Mouse (Mus musculus) liver, postnatal 0 days (tissue): ENCODE measurements at regions not wholly inside any gene's neighbourhood (a gene's known extent, or its start where the extent isn't known, plus 50 kb on each side); places are given as distances from the start of the nearest gene placed in this dataset.

Experiments
- CTCF ChIP-seq: sonication (generic); IDR thresholded peaks from 2 replicates; pipeline ENCODE4 v1.5.1; 2016; ENCODE audit warnings: antibody characterized with exemption, low read depth
- EP300 ChIP-seq: IDR thresholded peaks from 2 replicates; pipeline ENCODE4 v1.6.1; 2016; ENCODE audit warnings: antibody characterized with exemption, low read depth, mild to moderate bottlenecking

GRCm38 (mm10) chr9:122496482-122496985, 145.1 kb downstream of the Abhd5 start:
- TF ChIP-seq CTCF = no peak
- TF ChIP-seq EP300 = no peak
